Mouse (Mus musculus) C2C12 (cell line): Measurements from ENCODE around the gene H2-Eb2.

ENCODE experiments used
- CEBPB ChIP-seq: IDR thresholded peaks from one replicate; pipeline ENCODE4 v1.6.1; 2011; ENCODE audit warnings: low read depth, mild to moderate bottlenecking, control low read depth, moderate library complexity
- CTCF ChIP-seq: IDR thresholded peaks from one replicate; pipeline ENCODE4 v1.5.1; 2011; ENCODE audit not compliant: control insufficient read depth, insufficient read depth, insufficient read length
- MAX ChIP-seq: IDR thresholded peaks from one replicate; pipeline ENCODE4 v1.6.1; 2011; ENCODE audit warnings: mild to moderate bottlenecking, control low read depth
- MYOD1 ChIP-seq: IDR thresholded peaks from one replicate; pipeline ENCODE4 v1.6.1; 2011; ENCODE audit warnings: low read depth; ENCODE audit not compliant: control insufficient read depth, insufficient read length
- MYOG ChIP-seq: IDR thresholded peaks from one replicate; pipeline ENCODE4 v1.6.1; 2011; ENCODE audit not compliant: control insufficient read depth, insufficient read length; ENCODE audit errors: extremely low read depth

GRCm38 (mm10) chr17:34309225-34309624 is 16.2 kb upstream of the H2-Eb2 start:
- TF ChIP-seq MAX, result no peak
- no peak for TF ChIP-seq MYOG
- TF ChIP-seq CEBPB, result no peak
- TF ChIP-seq CTCF, result no peak
- TF ChIP-seq MYOD1, result no peak
